Mouse (Mus musculus): ENCODE measurements at regions not wholly inside any gene's neighbourhood (a gene's known extent, or its start where the extent isn't known, plus 50 kb on each side); places are given as distances from the start of the nearest gene placed in this dataset.

- H3K36me3 ChIP-seq (ENCODE audit: control insufficient read depth, insufficient read depth, low read length), result no peaks in the 10 kb centered on the region
- no peak overlapping the region for H3K4me3 ChIP-seq (ENCODE audit: insufficient read depth, low read depth, low read length)
- no peaks in the 10 kb centered on the region for H3K4me1 ChIP-seq (ENCODE audit: control insufficient read depth, insufficient read depth, low read length)
- H3K27ac ChIP-seq (ENCODE audit: insufficient read depth, low read depth, low read length), result no peak overlapping the region
- 63% methylated on average over 2 of the region's 2 CpGs for WGBS
- TF ChIP-seq POLR2A (IDR thresholded peaks at IDR 0.05; ENCODE audit: low read depth, low read length) (no peak), CTCF (conservative IDR thresholded peaks at IDR 0.05; ENCODE audit: insufficient read depth, insufficient read length, low read depth, low read length) (no peak)
- no peak for DNase-seq
- no peaks in the 10 kb centered on the region for H3K27me3 ChIP-seq (replicated peaks; ENCODE audit: control insufficient read depth, insufficient read depth, low read length)
Measured at GRCm38 (mm10) chr8:15734461-15734860, 688.6 kb upstream of the BB014433 start.

- WGBS, result 85% methylated on average over 2 of the region's 2 CpGs
- Histone ChIP-seq H3K4me1 (ENCODE audit: control insufficient read depth, insufficient read depth, low read length) (no peaks in the 10 kb centered on the region), H3K27me3 (replicated peaks; ENCODE audit: control insufficient read depth, insufficient read depth, low read length) (no peaks in the 10 kb centered on the region), H3K36me3 (ENCODE audit: control insufficient read depth, insufficient read depth, low read length) (no peaks in the 10 kb centered on the region), H3K27ac (ENCODE audit: insufficient read depth, low read depth, low read length) (no peak overlapping the region), H3K4me3 (ENCODE audit: insufficient read depth, low read depth, low read length) (no peak overlapping the region)
- no peak for DNase-seq
- TF ChIP-seq CTCF (conservative IDR thresholded peaks at IDR 0.05; ENCODE audit: insufficient read depth, insufficient read length, low read depth, low read length) (no peak), POLR2A (IDR thresholded peaks at IDR 0.05; ENCODE audit: low read depth, low read length) (no peak)
Measured at GRCm38 (mm10) chr8:15731324-15731723, 685.4 kb upstream of the BB014433 start.

GRCm38 (mm10) chr8:15729075-15729474 is 683.2 kb upstream of the BB014433 start:
- Histone ChIP-seq H3K4me3 (ENCODE audit: insufficient read depth, low read depth, low read length) (no peak overlapping the region), H3K27me3 (replicated peaks; ENCODE audit: control insufficient read depth, insufficient read depth, low read length) (no peaks in the 10 kb centered on the region), H3K36me3 (ENCODE audit: control insufficient read depth, insufficient read depth, low read length) (no peaks in the 10 kb centered on the region), H3K4me1 (ENCODE audit: control insufficient read depth, insufficient read depth, low read length) (no peaks in the 10 kb centered on the region), H3K27ac (ENCODE audit: insufficient read depth, low read depth, low read length) (no peak overlapping the region)
- peak; percentile 51 for DNase-seq
- TF ChIP-seq POLR2A (IDR thresholded peaks at IDR 0.05; ENCODE audit: low read depth, low read length) (no peak), CTCF (conservative IDR thresholded peaks at IDR 0.05; ENCODE audit: insufficient read depth, insufficient read length, low read depth, low read length) (peak; percentile 65)
- 9% methylated on average over 1 of the region's 1 CpGs for WGBS

GRCm38 (mm10) chr8:15726310-15726709 is 680.4 kb upstream of the BB014433 start:
- H3K27me3 ChIP-seq (replicated peaks; ENCODE audit: control insufficient read depth, insufficient read depth, low read length), result no peaks in the 10 kb centered on the region
- WGBS, result 87% methylated on average over 6 of the region's 6 CpGs
- no peaks in the 10 kb centered on the region for H3K4me1 ChIP-seq (ENCODE audit: control insufficient read depth, insufficient read depth, low read length)
- no peak overlapping the region for H3K4me3 ChIP-seq (ENCODE audit: insufficient read depth, low read depth, low read length)
- TF ChIP-seq POLR2A (IDR thresholded peaks at IDR 0.05; ENCODE audit: low read depth, low read length) (no peak), CTCF (conservative IDR thresholded peaks at IDR 0.05; ENCODE audit: insufficient read depth, insufficient read length, low read depth, low read length) (no peak)
- H3K36me3 ChIP-seq (ENCODE audit: control insufficient read depth, insufficient read depth, low read length), result no peaks in the 10 kb centered on the region
- no peak for DNase-seq
- no peak overlapping the region for H3K27ac ChIP-seq (ENCODE audit: insufficient read depth, low read depth, low read length)
